Mouse (Mus musculus) ES-E14 (cell line): ENCODE measurements around the gene Map3k1.

ENCODE experiments used
- CHD2 ChIP-seq: IDR thresholded peaks from 2 replicates; pipeline ENCODE4 v1.6.1; 2014; ENCODE audit warnings: mild to moderate bottlenecking, low read depth, low read length, inconsistent platforms
- MAFK ChIP-seq: IDR thresholded peaks from 2 replicates; pipeline ENCODE4 v1.6.1; 2014; ENCODE audit warnings: mild to moderate bottlenecking, low read depth, low read length, inconsistent platforms; ENCODE audit not compliant: insufficient read depth
- ZNF384 ChIP-seq: IDR thresholded peaks from 2 replicates; pipeline ENCODE4 v1.6.1; 2012; ENCODE audit warnings: low read depth, low read length, inconsistent platforms

DNA sequence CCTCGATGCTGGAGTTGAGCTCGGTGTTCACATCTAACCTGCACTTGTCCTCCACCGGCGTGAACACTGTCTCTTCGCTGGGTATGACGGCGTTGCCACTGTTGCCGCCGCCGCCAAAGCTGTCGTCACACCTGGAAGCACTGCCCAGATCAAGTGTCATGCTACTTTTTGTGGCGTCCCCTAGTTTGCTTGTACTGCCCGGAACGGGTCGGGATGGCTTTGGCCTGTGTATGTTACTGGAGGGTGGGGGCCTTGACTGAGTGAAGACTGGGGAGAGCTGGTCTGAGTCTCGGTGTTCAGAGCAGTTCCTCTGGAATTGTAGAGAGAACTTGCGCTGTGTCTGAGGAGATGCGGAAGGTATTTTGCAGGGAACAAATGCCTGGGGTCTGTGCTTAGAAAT, 53.4 kb downstream of the Map3k1 start:
- TF ChIP-seq MAFK, result no peak
- TF ChIP-seq ZNF384, result no peak
- no peak for TF ChIP-seq CHD2
